Mouse (Mus musculus) erythroblast, embryonic 14.5 days (primary cell): ENCODE data around the gene Ino80. TPM values are rescaled to one million over a fixed set of nuclear protein-coding genes. Genes with fewer than 3 reads are reported as not detected.

Source experiments
- H3K27me3 ChIP-seq: 2 replicates; pipeline ENCODE4 v1.6.1; 2012; ENCODE audit warnings: inconsistent platforms; ENCODE audit not compliant: control insufficient read depth
- H3K36me3 ChIP-seq: 2 replicates; pipeline ENCODE4 v1.6.1; 2012; ENCODE audit warnings: mild to moderate bottlenecking, inconsistent platforms; ENCODE audit not compliant: control insufficient read depth
- H3K4me1 ChIP-seq: 2 replicates; pipeline ENCODE4 v1.6.1; 2012; ENCODE audit warnings: inconsistent platforms; ENCODE audit not compliant: control insufficient read depth
- H3K4me3 ChIP-seq: replicated peaks from 2 replicates; pipeline ENCODE3; 2012; ENCODE audit warnings: moderate library complexity, mild to moderate bottlenecking, inconsistent platforms
- H3K9me3 ChIP-seq: 2 replicates; pipeline ENCODE4 v1.6.1; 2012; ENCODE audit warnings: low read length, inconsistent platforms, mixed read lengths; ENCODE audit not compliant: control insufficient read depth
- GATA1 ChIP-seq: IDR thresholded peaks from 2 replicates; pipeline ENCODE4 v1.6.1; 2012; ENCODE audit warnings: low read length, inconsistent platforms, mixed read lengths
- TAL1 ChIP-seq: IDR thresholded peaks from 3 replicates; pipeline ENCODE4 v1.6.1; 2012; ENCODE audit warnings: low read length, inconsistent platforms, mixed read lengths
- polyA plus RNA-seq: library from polyadenylated mRNA; stranded (reverse); fragments of >175 nt; gene quantifications from 2 replicates; pipeline ENCODE4 v1.2.3, GENCODE M21; 2012

Ino80 gene
- polyA plus RNA-seq, 1 experiment: 0.22 TPM

- no peak overlapping the region for H3K4me3 ChIP-seq
- no peaks in the 10 kb centered on the region for H3K4me1 ChIP-seq
- H3K27me3 ChIP-seq: no peaks in the 10 kb centered on the region
- TF ChIP-seq GATA1 (no peak), TAL1 (no peak)
- H3K9me3 ChIP-seq: no peaks in the 10 kb centered on the region
- H3K36me3 ChIP-seq: peaks cover 64% of the 10 kb centered on the region
Measured at GRCm38 (mm10) chr2:119408278-119408677, 69.2 kb downstream of the Ino80 start.

- TF ChIP-seq TAL1: no peak
- TF ChIP-seq GATA1: no peak
- Histone ChIP-seq H3K4me3 (no peak overlapping the region), H3K27me3 (no peaks in the 10 kb centered on the region), H3K36me3 (peaks cover 54% of the 10 kb centered on the region), H3K9me3 (no peaks in the 10 kb centered on the region), H3K4me1 (no peaks in the 10 kb centered on the region)
Measured at GRCm38 (mm10) chr2:119399313-119399712, 78.2 kb downstream of the Ino80 start.

GRCm38 (mm10) chr2:119398665-119399064, 78.8 kb downstream of the Ino80 start:
- no peak overlapping the region for H3K4me3 ChIP-seq
- peaks cover 58% of the 10 kb centered on the region for H3K36me3 ChIP-seq
- no peaks in the 10 kb centered on the region for H3K4me1 ChIP-seq
- H3K9me3 ChIP-seq: no peaks in the 10 kb centered on the region
- no peaks in the 10 kb centered on the region for H3K27me3 ChIP-seq
- TF ChIP-seq TAL1 (no peak), GATA1 (no peak)

GRCm38 (mm10) chr2:119398252-119398651, 79.2 kb downstream of the Ino80 start:
- Histone ChIP-seq H3K36me3 (peaks cover 61% of the 10 kb centered on the region), H3K4me1 (no peaks in the 10 kb centered on the region), H3K4me3 (no peak overlapping the region), H3K27me3 (no peaks in the 10 kb centered on the region), H3K9me3 (no peaks in the 10 kb centered on the region)
- TF ChIP-seq TAL1 (no peak), GATA1 (no peak)

GRCm38 (mm10) chr2:119389992-119390391, 87.5 kb downstream of the Ino80 start:
- H3K36me3 ChIP-seq: peaks cover 57% of the 10 kb centered on the region
- H3K4me3 ChIP-seq: no peak overlapping the region
- H3K27me3 ChIP-seq: no peaks in the 10 kb centered on the region
- H3K9me3 ChIP-seq: no peaks in the 10 kb centered on the region
- no peaks in the 10 kb centered on the region for H3K4me1 ChIP-seq
- TF ChIP-seq TAL1: no peak
- TF ChIP-seq GATA1: no peak

- Histone ChIP-seq H3K4me3 (no peak overlapping the region), H3K4me1 (no peaks in the 10 kb centered on the region), H3K9me3 (no peaks in the 10 kb centered on the region), H3K27me3 (no peaks in the 10 kb centered on the region), H3K36me3 (peaks cover 55% of the 10 kb centered on the region)
- no peak for TF ChIP-seq TAL1
- TF ChIP-seq GATA1: no peak
Measured at GRCm38 (mm10) chr2:119388266-119388665, 89.2 kb downstream of the Ino80 start.

- no peaks in the 10 kb centered on the region for H3K4me1 ChIP-seq
- TF ChIP-seq TAL1 (no peak), GATA1 (no peak)
- peaks cover 86% of the 10 kb centered on the region for H3K36me3 ChIP-seq
Measured at GRCm38 (mm10) chr2:119379455-119379854, 98.0 kb downstream of the Ino80 start.

GRCm38 (mm10) chr2:119377826-119378225, 99.7 kb downstream of the Ino80 start:
- peaks cover 89% of the 10 kb centered on the region for H3K36me3 ChIP-seq
- H3K4me3 ChIP-seq: no peak overlapping the region
- no peaks in the 10 kb centered on the region for H3K4me1 ChIP-seq
- TF ChIP-seq GATA1: no peak
- TF ChIP-seq TAL1: no peak
- H3K9me3 ChIP-seq: no peaks in the 10 kb centered on the region
- no peaks in the 10 kb centered on the region for H3K27me3 ChIP-seq

More at GRCm38 (mm10) chr2:119379455-119379854, 98.0 kb downstream of the Ino80 start:
- H3K9me3 ChIP-seq: no peaks in the 10 kb centered on the region
- no peak overlapping the region for H3K4me3 ChIP-seq
- no peaks in the 10 kb centered on the region for H3K27me3 ChIP-seq

GRCm38 (mm10) chr2:119377286-119377685, 100.2 kb downstream of the Ino80 start:
- TF ChIP-seq GATA1 (no peak), TAL1 (no peak)
- H3K9me3 ChIP-seq: no peaks in the 10 kb centered on the region
- H3K4me1 ChIP-seq: no peaks in the 10 kb centered on the region
- H3K36me3 ChIP-seq: peaks cover 90% of the 10 kb centered on the region
- H3K27me3 ChIP-seq: no peaks in the 10 kb centered on the region
- H3K4me3 ChIP-seq: no peak overlapping the region

GRCm38 (mm10) chr2:119370116-119370515, 107.4 kb downstream of the Ino80 start:
- Histone ChIP-seq H3K4me3 (no peak overlapping the region), H3K27me3 (no peaks in the 10 kb centered on the region), H3K4me1 (no peaks in the 10 kb centered on the region), H3K9me3 (no peaks in the 10 kb centered on the region), H3K36me3 (peaks cover 67% of the 10 kb centered on the region)
- TF ChIP-seq TAL1 (no peak), GATA1 (no peak)
